Mouse (Mus musculus): ENCODE data around the gene Acot11. TPM values are rescaled to one million over a fixed set of nuclear protein-coding genes. Genes with fewer than 3 reads are reported as not detected.

The Acot11 gene
- total RNA-seq, 2 experiments from 2014 or later, result 45.6 to 55.5 TPM

DNA sequence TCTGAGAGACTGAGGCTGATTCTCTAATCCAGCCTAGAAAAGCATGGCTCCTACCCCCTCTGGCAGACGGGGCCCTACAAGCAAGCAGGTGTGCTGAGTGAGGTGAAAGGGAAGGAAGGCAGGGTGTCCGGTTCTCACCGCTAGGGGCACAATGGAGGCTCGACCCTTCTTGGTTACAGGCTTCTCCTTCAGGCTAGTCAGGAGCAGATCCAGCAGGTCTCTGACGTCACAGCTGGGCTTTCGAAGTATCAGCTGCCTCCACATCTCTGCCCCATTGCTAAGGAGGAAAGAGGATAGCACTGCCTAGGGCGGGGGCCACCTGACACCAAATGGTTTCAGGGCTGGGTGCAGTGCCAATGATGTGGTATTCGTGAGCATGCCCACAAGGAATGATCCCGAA, 104.8 kb downstream of the Acot11 start:
- DNase-seq (ENCODE audit: low spot score in 2 of 2), result peak; percentile 31 to 39
- peak overlapping the region; percentile 83 for H3K27ac ChIP-seq

More for the DNA sequence above, 104.8 kb downstream of the Acot11 start:
- peak; percentile 62 for TF ChIP-seq CTCF (conservative IDR thresholded peaks at IDR 0.05)
- no peak overlapping the region for H3K4me3 ChIP-seq

Other genes with a start within 250 kb of the Acot11 start
- 10 to 100 TPM; 58.9 to 59.7 TPM for gene Dhcr24, start 244.0 kb downstream of the Acot11 start, total RNA-seq (2021)
- gene Lexm, start 187.8 kb downstream of the Acot11 start, total RNA-seq (2021), result under 1 TPM in 1 of 2 experiments, not detected in 1; 0.71 TPM
- under 1 TPM; 0.59 to 0.74 TPM for gene Ttc22, start 182.6 kb downstream of the Acot11 start, total RNA-seq (2021)
- gene Pars2, start 153.9 kb downstream of the Acot11 start, total RNA-seq (2021), result 1 to 10 TPM; 6.1 to 8.5 TPM
- gene Ttc4, start 126.1 kb downstream of the Acot11 start, total RNA-seq (2021), result 10 to 100 TPM; 50.4 to 52.7 TPM
- 1 to 10 TPM; 4.7 to 5.4 TPM for gene Mroh7, start 74.1 kb downstream of the Acot11 start, total RNA-seq (2021)
- gene Fam151a, start 71.1 kb downstream of the Acot11 start, total RNA-seq (2021), result not detected
- 100 to 1,000 TPM; 157 TPM for gene Ssbp3, start 105.7 kb upstream of the Acot11 start, total RNA-seq (2021)